8 mouse cellular contexts compared by ENCODE assay signal in the genomic region with DNA sequence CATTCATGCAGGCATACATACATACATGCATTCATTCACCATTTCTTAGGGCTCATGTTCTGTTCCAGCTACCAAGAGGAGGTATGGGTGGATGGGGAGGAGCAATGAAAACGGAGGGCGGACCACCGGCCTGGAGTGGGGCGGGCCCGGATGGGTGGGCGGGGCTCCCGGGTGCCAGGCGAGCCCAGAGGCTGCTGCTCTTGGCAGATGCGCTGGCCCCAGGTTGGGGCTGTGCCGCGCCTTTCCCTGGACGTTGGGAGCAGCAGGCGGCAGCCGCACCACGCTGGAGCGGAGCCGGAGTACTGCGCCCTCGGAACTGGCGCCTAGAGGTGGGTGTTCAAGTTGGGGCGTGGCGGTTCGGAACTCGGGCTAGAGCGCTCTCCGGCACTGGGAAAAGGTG.
DNase-seq lines count a peak whose midpoint lies in the region; ATAC-seq and TF ChIP-seq lines count a peak whose summit lies in the region.

No protein-coding gene starts in this region.

- WGBS in liver, postnatal 0 days (ENCODE audit: insufficient replicate concordance), result 5% methylated on average over 24 of the region's 26 CpGs
- under 1% methylated on average over 26 of the region's 26 CpGs for WGBS in neural tube, embryonic 11.5 days

- H3K9me3 ChIP-seq in liver, postnatal 0 days (ENCODE audit: low read length), result no peaks in the 10 kb centered on the region
- no peaks in the 10 kb centered on the region for H3K9me3 ChIP-seq in neural tube, embryonic 11.5 days (ENCODE audit: control insufficient read depth, low read length)

- no peak overlapping the region for H3K27ac ChIP-seq in liver, postnatal 0 days (ENCODE audit: low read depth)
- H3K27ac ChIP-seq in neural tube, embryonic 11.5 days (ENCODE audit: low read depth, low read length), result no peak overlapping the region

- peak; percentile 48 for DNase-seq in right cerebral cortex, adult 18-20 months
- no peak for DNase-seq in right cerebral cortex, postnatal 36 days (ENCODE audit: low spot score in 2 of 2)
- peak; percentile 85 for DNase-seq in embryo, embryonic 11 days
- peak; percentile 78 for DNase-seq in heart, adult 8-10 months (ENCODE audit: low spot score)
- peak; percentile 84 for DNase-seq in kidney, adult 18-20 months
- DNase-seq in liver, postnatal 0 days, result peak; percentile 82
- peak; percentile 82 for DNase-seq in neural tube, embryonic 11.5 days (ENCODE audit: low spot score)
- peak; percentile 57 for DNase-seq in testis, postnatal 14 days (ENCODE audit: low spot score)

- peak overlapping the region; percentile 54 for H3K4me3 ChIP-seq in liver, postnatal 0 days (ENCODE audit: low read depth, low read length)
- H3K4me3 ChIP-seq in neural tube, embryonic 11.5 days (ENCODE audit: low read depth, low read length), result peak overlapping the region; percentile 43

- H3K27me3 ChIP-seq in liver, postnatal 0 days (ENCODE audit: insufficient read depth, low read length), result peaks cover 10% of the 10 kb centered on the region
- H3K27me3 ChIP-seq in neural tube, embryonic 11.5 days (ENCODE audit: control insufficient read depth, insufficient read depth, low read length), result no peaks in the 10 kb centered on the region

- peaks cover 14% of the 10 kb centered on the region for H3K4me1 ChIP-seq in liver, postnatal 0 days (ENCODE audit: insufficient read depth)
- peaks cover 2% of the 10 kb centered on the region for H3K4me1 ChIP-seq in neural tube, embryonic 11.5 days (ENCODE audit: control insufficient read depth, insufficient read depth, low read length)

- peak overlapping the region; percentile 58; the same call in 1 of the 2 replicates for H3K9ac ChIP-seq in liver, postnatal 0 days (replicated peaks)
- peak overlapping the region; percentile 35 for H3K9ac ChIP-seq in neural tube, embryonic 11.5 days (ENCODE audit: low read length)

- no peak for TF ChIP-seq EP300 in liver, postnatal 0 days (IDR thresholded peaks at IDR 0.05; ENCODE audit: low read depth)

- H3K36me3 ChIP-seq in liver, postnatal 0 days (replicated peaks; ENCODE audit: insufficient read depth, low read length), result no peaks in the 10 kb centered on the region
- H3K36me3 ChIP-seq in neural tube, embryonic 11.5 days (ENCODE audit: control insufficient read depth, insufficient read depth, low read length), result no peaks in the 10 kb centered on the region

- peak; percentile 85 for ATAC-seq in liver, postnatal 0 days
- ATAC-seq in neural tube, embryonic 11.5 days (ENCODE audit: insufficient read depth, low FRiP score, low TSS enrichment), result peak; percentile 87

- peak; percentile 36 for TF ChIP-seq CTCF in liver, postnatal 0 days (IDR thresholded peaks at IDR 0.05; ENCODE audit: low read depth)

- peak overlapping the region; percentile 82 for H3K4me2 ChIP-seq in liver, postnatal 0 days (ENCODE audit: low read depth, low read length)
- H3K4me2 ChIP-seq in neural tube, embryonic 11.5 days (ENCODE audit: low read depth), result peak overlapping the region; percentile 63

Comparison
In these comparisons a context has a peak if more than half of its experiments do, and no peak if none do; other contexts are left out.
1. DNase-seq: peak in right cerebral cortex, adult 18-20 months (single experiment), embryo, embryonic 11 days (single experiment), heart, adult 8-10 months (single experiment), kidney, adult 18-20 months (single experiment), liver, postnatal 0 days (single experiment), neural tube, embryonic 11.5 days (single experiment) and testis, postnatal 14 days (single experiment); none in right cerebral cortex, postnatal 36 days (0 of 2).